Mouse (Mus musculus) central nervous system, embryonic 14 days (tissue): ENCODE results near the gene Klhl41. TPM values are rescaled to one million over a fixed set of nuclear protein-coding genes. Genes with fewer than 3 reads are reported as not detected.

Experiments used
- polyA plus RNA-seq: library from polyadenylated mRNA; depleted of rRNA; stranded (reverse); fragments of >200 nt; gene quantifications from 2 replicates; pipeline ENCODE4 v1.2.3, GENCODE M21; 2012; rRNA removed

Klhl41 gene
- 0.36 and 4.3 TPM in 2 replicates for polyA plus RNA-seq

GRCm38 (mm10) chr2:69669853-69670252 lies at the start of gene Klhl41:
Gene Klhl41 (plus strand): TSS chr2:69670120.

DNA sequence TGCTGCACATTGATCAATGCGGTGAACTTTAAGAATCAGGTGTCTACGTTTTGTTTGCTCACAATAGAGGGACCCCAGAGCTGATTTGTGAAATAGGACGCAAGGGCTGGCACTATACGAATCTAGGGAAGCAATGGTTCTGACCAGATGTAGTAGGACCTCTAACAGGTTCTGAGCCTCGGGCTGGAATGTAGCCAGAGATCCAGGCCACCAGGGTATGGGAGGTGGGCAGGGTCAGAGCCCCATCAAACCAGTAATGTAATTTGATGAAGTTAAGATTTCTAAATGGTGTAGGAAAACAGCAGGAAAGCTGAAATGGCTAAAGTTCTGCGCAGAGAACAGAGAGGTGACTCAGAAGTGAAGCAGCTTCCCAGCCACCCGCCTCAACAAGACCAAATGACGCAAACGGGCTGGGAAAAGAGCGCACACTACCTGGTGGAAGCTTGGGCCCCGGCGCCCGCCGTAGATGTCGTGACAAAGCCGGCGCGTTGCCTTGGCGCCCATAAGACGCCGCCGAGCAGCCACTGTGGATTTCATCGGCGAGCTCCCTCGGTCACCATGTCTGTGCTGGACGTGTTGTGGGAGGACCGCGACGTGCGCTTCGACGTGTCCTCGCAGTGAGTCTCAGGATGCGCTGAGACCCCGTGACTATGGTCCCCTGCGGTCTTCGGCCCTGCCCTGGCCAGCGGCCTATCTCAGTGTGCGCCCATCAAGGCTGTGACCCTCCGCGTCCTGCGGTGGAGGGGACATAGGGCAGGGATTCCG lies 23.0 kb upstream of the Klhl41 start, which contains the start of gene Bbs5:
Gene Bbs5, plus strand, starts transcription at position 446 of the 765 bp plus-strand sequence.

GRCm38 (mm10) chr2:69712981-69713625 lies 43.2 kb downstream of the Klhl41 start, which contains the start of gene Fastkd1:
Gene Fastkd1 (minus strand): TSS chr2:69713516.

GRCm38 (mm10) chr2:69722273-69722649 lies 52.3 kb downstream of the Klhl41 start, which contains the start of gene Ppig:
Gene Ppig (plus strand): TSS chr2:69722545.

Other genes with a start within 250 kb of the Klhl41 start
- 1.9 and 2.2 TPM in 2 replicates for gene Lrp2, start 84.1 kb upstream of the Klhl41 start, polyA plus RNA-seq
- gene Bbs5, start 22.9 kb upstream of the Klhl41 start, polyA plus RNA-seq: 21.6 and 22.6 TPM in 2 replicates
- 13.1 and 14.6 TPM in 2 replicates for gene Fastkd1, start 43.4 kb downstream of the Klhl41 start, polyA plus RNA-seq
- 26.1 and 27.0 TPM in 2 replicates for gene Ppig, start 52.4 kb downstream of the Klhl41 start, polyA plus RNA-seq
- 3.9 and 4.9 TPM in 2 replicates for gene Ccdc173, start 119.5 kb downstream of the Klhl41 start, polyA plus RNA-seq
- 36.4 and 39.3 TPM in 2 replicates for gene Phospho2, start 119.5 kb downstream of the Klhl41 start, polyA plus RNA-seq
- 42.5 and 42.8 TPM in 2 replicates for gene Klhl23, start 151.8 kb downstream of the Klhl41 start, polyA plus RNA-seq
- 166 and 188 TPM in 2 replicates for gene Ssb, start 191.4 kb downstream of the Klhl41 start, polyA plus RNA-seq
- 13.6 and 13.7 TPM in 2 replicates for gene Mettl5, start 215.5 kb downstream of the Klhl41 start, polyA plus RNA-seq
- 43.4 and 44.4 TPM in 2 replicates for gene Ubr3, start 227.1 kb downstream of the Klhl41 start, polyA plus RNA-seq